Comparison of ENCODE assay signal across 8 mouse cellular contexts in the genomic region with DNA sequence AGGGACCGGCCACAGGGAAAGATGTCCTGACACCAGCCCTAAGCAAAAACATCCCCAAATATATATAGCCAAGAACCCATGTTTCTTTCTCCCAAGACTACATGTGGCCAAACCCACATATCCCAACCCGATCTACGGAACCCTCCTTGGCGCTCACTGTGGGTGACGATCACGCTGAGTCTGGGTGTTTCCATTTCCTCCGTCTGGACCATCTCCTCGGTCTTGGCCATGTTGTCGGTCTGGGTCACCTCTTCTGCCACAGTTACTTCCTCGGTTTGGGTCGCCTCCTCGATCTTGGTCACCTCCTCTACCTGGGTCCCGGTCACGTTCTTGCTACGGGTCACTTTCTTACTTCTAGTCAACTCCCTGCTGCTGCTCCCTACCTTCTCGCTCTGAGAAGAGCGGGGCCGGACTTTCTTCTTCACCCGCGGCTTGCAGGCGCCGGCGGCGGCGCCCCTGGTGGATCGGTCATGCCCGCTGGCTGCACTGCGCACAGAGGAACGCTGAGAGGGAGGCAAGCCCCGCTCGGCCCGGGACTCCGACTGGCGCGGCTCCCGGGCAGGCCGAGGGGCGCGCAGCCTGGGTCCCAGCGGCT. TPM values are rescaled to one million over a fixed set of nuclear protein-coding genes. Genes with fewer than 3 reads are reported as not detected.
DNase-seq lines count a peak whose midpoint lies in the region; ATAC-seq and TF ChIP-seq lines count a peak whose summit lies in the region.

No protein-coding gene starts in this region.

- peak overlapping the region; percentile 77 for H3K4me3 ChIP-seq in kidney, embryonic 16.5 days (ENCODE audit: low read length)
- H3K4me3 ChIP-seq in forebrain, embryonic 14.5 days (ENCODE audit: low read depth, low read length): peak overlapping the region; percentile 87
- H3K4me3 ChIP-seq in liver, embryonic 14.5 days (ENCODE audit: insufficient read depth in 1 of 2, low read depth in 2 of 2, low read length in 2 of 2): peak overlapping the region; percentile 97 to 98
- H3K4me3 ChIP-seq in stomach, embryonic 15.5 days (replicated peaks): peak overlapping the region; percentile 98

- no peak for TF ChIP-seq EP300 in liver, embryonic 14.5 days (IDR thresholded peaks at IDR 0.05; ENCODE audit: low read depth)

- ATAC-seq in kidney, embryonic 16.5 days (ENCODE audit: low FRiP score, low TSS enrichment): peak; percentile 39
- ATAC-seq in forebrain, embryonic 14.5 days: peak; percentile 27
- peak; percentile 53; the same call in 1 of the 2 replicates for ATAC-seq in liver, embryonic 14.5 days (ENCODE audit: insufficient read depth)
- ATAC-seq in stomach, embryonic 15.5 days (ENCODE audit: insufficient read depth, low FRiP score, low read depth): no peak

- no peaks in the 10 kb centered on the region for H3K27me3 ChIP-seq in kidney, embryonic 16.5 days (ENCODE audit: insufficient read depth, low read length)
- no peaks in the 10 kb centered on the region for H3K27me3 ChIP-seq in forebrain, embryonic 14.5 days (replicated peaks; ENCODE audit: control insufficient read depth, insufficient read depth, low read length)
- H3K27me3 ChIP-seq in liver, embryonic 14.5 days (ENCODE audit: control insufficient read depth, insufficient read depth, low read length): no peaks in the 10 kb centered on the region
- no peaks in the 10 kb centered on the region for H3K27me3 ChIP-seq in stomach, embryonic 15.5 days (replicated peaks)

- H3K36me3 ChIP-seq in kidney, embryonic 16.5 days (ENCODE audit: insufficient read depth, low read length): peaks cover 28% of the 10 kb centered on the region
- peaks cover 54% of the 10 kb centered on the region for H3K36me3 ChIP-seq in forebrain, embryonic 14.5 days (ENCODE audit: control insufficient read depth, insufficient read depth, low read length)
- H3K36me3 ChIP-seq in liver, embryonic 14.5 days (replicated peaks; ENCODE audit: control insufficient read depth, insufficient read depth, low read depth): peaks cover 20% of the 10 kb centered on the region
- H3K36me3 ChIP-seq in stomach, embryonic 15.5 days: peaks cover 20% of the 10 kb centered on the region

- peak overlapping the region; percentile 83 for H3K27ac ChIP-seq in kidney, embryonic 16.5 days (ENCODE audit: low read length)
- peak overlapping the region; percentile 82 for H3K27ac ChIP-seq in forebrain, embryonic 14.5 days (ENCODE audit: low read depth, low read length)
- H3K27ac ChIP-seq in liver, embryonic 14.5 days: peak overlapping the region; percentile 87
- H3K27ac ChIP-seq in stomach, embryonic 15.5 days: peak overlapping the region; percentile 91

- H3K9ac ChIP-seq in kidney, embryonic 16.5 days (replicated peaks; ENCODE audit: low read length): peak overlapping the region; percentile 84
- H3K9ac ChIP-seq in forebrain, embryonic 14.5 days (ENCODE audit: low read length): peak overlapping the region; percentile 85
- H3K9ac ChIP-seq in liver, embryonic 14.5 days (replicated peaks): peak overlapping the region; percentile 97
- peak overlapping the region; percentile 90 for H3K9ac ChIP-seq in stomach, embryonic 15.5 days

- 0 out of 2 replicates have a peak, but pooled peaks have one; percentile 25 for TF ChIP-seq CTCF in liver, embryonic 14.5 days (IDR thresholded peaks at IDR 0.05; ENCODE audit: low read depth)

- no peak for DNase-seq in kidney, postnatal 25 days
- peak; percentile 70 for DNase-seq in R1 (ENCODE audit: low read depth, low spot score)
- peak; percentile 32 for DNase-seq in forebrain, embryonic 14.5 days (ENCODE audit: low spot score)
- DNase-seq in liver, embryonic 14.5 days (ENCODE audit: low read depth in 3 of 3, low spot score in 3 of 3): peak; percentile 25 to 35 (median 33)
- no peak for DNase-seq in retina, postnatal 1 day
- no peak for DNase-seq in thymus, postnatal 10 days (ENCODE audit: low spot score in 2 of 2)

- peak overlapping the region; percentile 77 for H3K4me2 ChIP-seq in kidney, embryonic 16.5 days (replicated peaks; ENCODE audit: low read depth, low read length)
- H3K4me2 ChIP-seq in forebrain, embryonic 14.5 days (ENCODE audit: low read length): peak overlapping the region; percentile 64
- peak overlapping the region; percentile 71 for H3K4me2 ChIP-seq in liver, embryonic 14.5 days (ENCODE audit: low read depth)
- H3K4me2 ChIP-seq in stomach, embryonic 15.5 days: peak overlapping the region; percentile 56

- H3K4me1 ChIP-seq in kidney, embryonic 16.5 days (ENCODE audit: insufficient read depth, low read length): peaks cover 19% of the 10 kb centered on the region
- H3K4me1 ChIP-seq in forebrain, embryonic 14.5 days (ENCODE audit: control insufficient read depth, insufficient read depth, low read length): peaks cover 20% of the 10 kb centered on the region
- H3K4me1 ChIP-seq in liver, embryonic 14.5 days (replicated peaks; ENCODE audit: control insufficient read depth in 2 of 2, insufficient read depth in 2 of 2, low read length in 1 of 2): peaks cover 19 to 24% of the 10 kb centered on the region in 2 experiments
- H3K4me1 ChIP-seq in stomach, embryonic 15.5 days: peaks cover 17% of the 10 kb centered on the region

- WGBS in kidney, embryonic 16.5 days: under 1% methylated on average over 40 of the region's 40 CpGs
- under 1% methylated on average over 40 of the region's 40 CpGs for WGBS in forebrain, embryonic 14.5 days
- WGBS in liver, embryonic 14.5 days (ENCODE audit: insufficient replicate concordance): under 1% methylated on average over 39 of the region's 40 CpGs
- under 1% methylated on average over 40 of the region's 40 CpGs for WGBS in stomach, embryonic 15.5 days

- H3K9me3 ChIP-seq in kidney, embryonic 16.5 days (ENCODE audit: low read length): no peaks in the 10 kb centered on the region
- H3K9me3 ChIP-seq in forebrain, embryonic 14.5 days (replicated peaks; ENCODE audit: control insufficient read depth, low read length): no peaks in the 10 kb centered on the region
- H3K9me3 ChIP-seq in liver, embryonic 14.5 days (ENCODE audit: control insufficient read depth, low read length): no peaks in the 10 kb centered on the region
- H3K9me3 ChIP-seq in stomach, embryonic 15.5 days: no peaks in the 10 kb centered on the region

RNA-seq across cellular contexts. Expression of a gene that starts 0.4 kb away (rescaled TPM):
- 210 and 215 TPM in 2 replicates for polyA plus RNA-seq in kidney, embryonic 16.5 days (2015; fragmentation: Nextera tagmentation; extraction: Ambion mirVana)
- 209 and 216 TPM in 2 replicates for polyA plus RNA-seq in forebrain, embryonic 14.5 days (2014; fragmentation: Nextera tagmentation; extraction: Ambion mirVana)
- 21.6 and 59.8 TPM in 2 replicates for polyA plus RNA-seq in liver, embryonic 14.5 days (2012; rRNA removed)
- 131 and 139 TPM in 2 replicates for polyA plus RNA-seq in liver, embryonic 14.5 days (2014; fragmentation: Nextera tagmentation; extraction: Ambion mirVana)
- 225 and 233 TPM in 2 replicates for polyA plus RNA-seq in stomach, embryonic 15.5 days (2015; fragmentation: Nextera tagmentation; extraction: Ambion mirVana)

RNA-seq across cellular contexts. Expression of a gene that starts 0.5 kb away (rescaled TPM):
- 120 and 123 TPM in 2 replicates for polyA plus RNA-seq in kidney, embryonic 16.5 days (2015; fragmentation: Nextera tagmentation; extraction: Ambion mirVana)
- 192 and 200 TPM in 2 replicates for polyA plus RNA-seq in forebrain, embryonic 14.5 days (2014; fragmentation: Nextera tagmentation; extraction: Ambion mirVana)
- 12.6 and 24.5 TPM in 2 replicates for polyA plus RNA-seq in liver, embryonic 14.5 days (2012; rRNA removed)
- polyA plus RNA-seq in liver, embryonic 14.5 days (2014; fragmentation: Nextera tagmentation; extraction: Ambion mirVana): 42.7 and 45.1 TPM in 2 replicates
- polyA plus RNA-seq in stomach, embryonic 15.5 days (2015; fragmentation: Nextera tagmentation; extraction: Ambion mirVana): 103 and 108 TPM in 2 replicates

RNA-seq across cellular contexts. Expression of a gene that starts 23.0 kb away (rescaled TPM):
- polyA plus RNA-seq in kidney, embryonic 16.5 days (2015; fragmentation: Nextera tagmentation; extraction: Ambion mirVana): 92.0 and 94.7 TPM in 2 replicates
- polyA plus RNA-seq in forebrain, embryonic 14.5 days (2014; fragmentation: Nextera tagmentation; extraction: Ambion mirVana): 75.9 and 97.1 TPM in 2 replicates
- polyA plus RNA-seq in liver, embryonic 14.5 days (2012; rRNA removed): 16.7 and 22.1 TPM in 2 replicates
- 27.1 and 27.2 TPM in 2 replicates for polyA plus RNA-seq in liver, embryonic 14.5 days (2014; fragmentation: Nextera tagmentation; extraction: Ambion mirVana)
- 76.9 and 81.8 TPM in 2 replicates for polyA plus RNA-seq in stomach, embryonic 15.5 days (2015; fragmentation: Nextera tagmentation; extraction: Ambion mirVana)

RNA-seq across cellular contexts. Expression of a gene that starts 27.8 kb away (rescaled TPM):
- polyA plus RNA-seq in kidney, embryonic 16.5 days (2015; fragmentation: Nextera tagmentation; extraction: Ambion mirVana): not detected in 2 replicates
- polyA plus RNA-seq in forebrain, embryonic 14.5 days (2014; fragmentation: Nextera tagmentation; extraction: Ambion mirVana): not detected in 2 replicates
- 0.42 and 0.58 TPM in 2 replicates for polyA plus RNA-seq in liver, embryonic 14.5 days (2012; rRNA removed)
- 0.71 and 1.3 TPM in 2 replicates for polyA plus RNA-seq in liver, embryonic 14.5 days (2014; fragmentation: Nextera tagmentation; extraction: Ambion mirVana)
- 40.4 and 53.4 TPM in 2 replicates for polyA plus RNA-seq in stomach, embryonic 15.5 days (2015; fragmentation: Nextera tagmentation; extraction: Ambion mirVana)

Comparison
In these comparisons a context has a peak if more than half of its experiments do, and no peak if none do; other contexts are left out.
1. DNase-seq: peak in R1 (single experiment), forebrain, embryonic 14.5 days (single experiment) and liver, embryonic 14.5 days (3 of 3); none in kidney, postnatal 25 days (0 of 2), retina, postnatal 1 day (single experiment) and thymus, postnatal 10 days (0 of 2).
2. Peak in every context shown above with its lines, with median percentiles within 50 percentile points of each other: H3K27ac ChIP-seq, H3K4me2 ChIP-seq, H3K4me3 ChIP-seq and H3K9ac ChIP-seq.